Mouse (Mus musculus) thymus, postnatal 36 days (tissue): Measurements from ENCODE around the gene Serp2.
A peak's percentile ranks its signal among the peaks of the same experiment; 100 is the strongest.

ENCODE experiments used
- DNase-seq, 2 experiments: peaks; one replicate each; pipeline ENCODE4 v3.0.0; 2022; ENCODE audit warnings: mixed read lengths in 2 of 2

The Serp2 gene

DNA sequence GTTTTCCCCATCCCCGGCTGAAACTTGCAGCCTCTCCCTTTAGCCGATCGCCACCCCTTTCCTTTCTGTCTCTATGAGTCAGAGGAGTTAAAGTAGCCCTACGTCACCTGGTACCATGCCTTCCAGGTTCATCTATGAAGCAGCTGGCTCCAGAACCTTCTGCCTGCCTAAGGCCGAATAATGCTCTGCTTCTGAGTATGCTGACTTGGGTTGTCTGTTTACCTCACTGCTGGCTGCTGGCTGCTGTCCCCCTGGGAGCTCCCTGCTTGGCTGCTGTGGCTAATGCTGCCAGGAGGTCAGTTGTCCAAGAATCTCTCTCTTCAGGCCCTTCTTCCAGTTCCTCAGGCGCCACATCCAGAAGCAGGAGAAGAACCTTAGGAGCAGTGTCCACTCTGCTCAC lies 30.2 kb downstream of the Serp2 start:
- DNase-seq: no peak

DNA sequence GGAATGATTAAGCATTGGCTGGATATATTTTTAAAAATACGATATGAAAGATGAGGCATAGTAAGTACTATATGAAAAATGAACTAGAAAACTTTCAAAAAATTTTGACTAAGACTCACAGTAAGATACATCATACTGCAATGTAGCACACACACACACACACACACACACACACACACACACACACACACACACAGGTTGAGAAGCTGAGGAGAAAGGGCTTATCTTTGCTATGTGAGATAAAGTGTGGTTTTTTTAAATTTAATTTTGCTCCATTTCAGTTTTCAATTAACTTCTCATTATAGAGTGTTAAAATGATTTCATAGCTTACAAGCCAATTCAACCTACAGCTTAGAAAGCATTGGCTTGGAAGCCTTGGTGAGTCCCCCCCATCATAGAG lies 33.3 kb downstream of the Serp2 start:
- DNase-seq: no peak

DNA sequence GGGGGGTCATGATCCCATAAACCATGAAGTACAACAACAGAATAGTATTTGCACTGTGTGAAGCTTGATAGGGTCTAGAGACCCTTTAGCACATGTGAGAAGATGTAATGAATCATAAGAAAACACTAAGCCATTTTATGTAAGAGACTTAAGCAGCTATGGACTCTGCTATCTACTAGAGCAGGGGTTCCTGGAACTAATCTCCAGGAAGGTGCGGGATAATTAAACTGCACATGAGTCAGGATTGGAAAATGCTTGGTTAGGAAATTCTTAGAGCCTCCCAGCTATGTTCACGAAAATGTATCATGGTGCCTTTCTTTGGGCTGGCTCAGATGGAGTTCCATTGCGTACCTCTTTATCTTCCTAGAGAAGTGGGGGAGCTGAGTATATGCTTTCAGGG lies 35.4 kb downstream of the Serp2 start:
- DNase-seq: no peak

DNA sequence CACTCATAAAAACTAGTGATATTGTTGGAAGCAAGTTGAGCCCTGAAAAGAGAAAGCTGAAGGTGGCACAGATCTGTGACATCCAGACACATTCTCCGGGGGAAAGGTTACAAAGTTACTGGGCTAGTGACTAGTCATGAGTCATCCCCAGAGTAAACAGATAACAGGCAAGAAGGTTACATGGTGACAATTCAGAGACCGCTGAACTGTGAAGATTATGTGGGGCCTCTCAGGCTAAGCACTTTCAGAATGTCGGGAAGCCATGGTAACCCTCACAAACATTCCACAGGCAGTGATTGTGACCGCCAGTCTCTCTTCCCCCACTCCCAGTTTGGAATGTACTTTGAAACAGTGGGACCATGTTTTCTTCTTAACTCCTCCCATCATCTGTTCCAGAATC lies 36.1 kb downstream of the Serp2 start:
- no peak for DNase-seq

DNA sequence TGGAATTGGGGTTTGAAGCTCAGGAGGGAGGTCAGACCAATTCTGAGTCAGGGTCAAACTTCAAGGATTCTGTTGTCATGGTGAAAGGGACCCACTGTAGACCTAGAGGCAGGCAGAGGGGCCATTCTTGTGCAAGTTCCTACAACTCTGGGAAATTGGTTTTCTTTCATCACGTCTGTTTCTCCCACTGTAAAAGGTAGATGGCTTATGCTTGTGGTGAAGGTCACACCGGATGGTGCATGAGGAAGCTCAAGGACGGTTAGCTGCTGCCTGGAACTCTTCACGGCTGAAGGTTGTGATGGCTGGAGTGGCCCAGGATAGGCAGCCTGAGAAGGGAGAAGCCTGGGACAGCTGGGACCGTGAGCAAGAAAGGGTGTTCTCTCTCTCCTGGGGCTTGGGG lies 38.5 kb downstream of the Serp2 start:
- DNase-seq: no peak

DNA sequence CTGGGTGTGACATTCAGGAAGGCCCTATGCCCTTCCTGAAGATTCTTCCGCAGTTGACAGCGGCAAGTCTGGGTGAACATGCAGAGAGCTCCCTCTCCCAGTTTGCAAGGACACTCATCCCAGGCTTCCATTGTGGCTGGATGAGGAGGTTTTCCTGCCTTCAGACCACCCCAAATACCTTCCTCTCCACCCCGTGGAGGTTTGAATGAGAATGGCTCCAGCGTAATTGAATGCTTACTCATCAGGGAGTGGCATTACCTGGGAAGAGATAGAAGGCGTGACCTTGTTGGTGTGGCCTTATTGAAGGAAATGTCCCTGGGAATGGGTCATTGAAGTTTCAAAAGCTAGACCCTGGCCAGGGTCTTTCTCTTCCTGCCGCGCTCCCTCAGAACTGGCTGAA lies 41.1 kb downstream of the Serp2 start:
- DNase-seq: no peak

DNA sequence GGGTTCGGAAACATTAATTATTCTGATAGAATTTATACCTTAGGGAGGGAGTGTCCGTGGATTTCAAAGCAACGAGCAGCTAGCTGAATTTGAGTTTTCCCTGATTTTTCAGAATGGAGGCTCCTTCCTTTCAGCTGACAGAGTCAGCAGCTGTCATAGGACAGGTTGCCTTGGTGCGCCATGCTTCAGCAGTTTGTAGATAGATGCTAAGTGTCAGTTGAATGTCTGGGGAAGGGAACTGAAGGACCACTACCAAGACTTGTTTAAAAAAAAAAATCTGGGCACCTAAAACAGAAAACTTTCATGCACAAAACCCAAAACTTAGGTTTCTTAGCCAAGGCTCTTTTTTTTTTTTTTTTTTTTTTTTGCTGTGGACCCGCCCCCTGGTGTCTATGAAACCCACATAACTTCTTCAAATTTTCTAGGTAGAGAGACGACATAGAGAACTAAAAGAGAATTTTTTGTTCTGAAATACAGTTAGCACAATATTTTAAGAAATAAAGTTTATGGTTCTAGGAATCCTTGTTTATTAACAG lies 42.6 kb downstream of the Serp2 start:
- DNase-seq: no peak

DNA sequence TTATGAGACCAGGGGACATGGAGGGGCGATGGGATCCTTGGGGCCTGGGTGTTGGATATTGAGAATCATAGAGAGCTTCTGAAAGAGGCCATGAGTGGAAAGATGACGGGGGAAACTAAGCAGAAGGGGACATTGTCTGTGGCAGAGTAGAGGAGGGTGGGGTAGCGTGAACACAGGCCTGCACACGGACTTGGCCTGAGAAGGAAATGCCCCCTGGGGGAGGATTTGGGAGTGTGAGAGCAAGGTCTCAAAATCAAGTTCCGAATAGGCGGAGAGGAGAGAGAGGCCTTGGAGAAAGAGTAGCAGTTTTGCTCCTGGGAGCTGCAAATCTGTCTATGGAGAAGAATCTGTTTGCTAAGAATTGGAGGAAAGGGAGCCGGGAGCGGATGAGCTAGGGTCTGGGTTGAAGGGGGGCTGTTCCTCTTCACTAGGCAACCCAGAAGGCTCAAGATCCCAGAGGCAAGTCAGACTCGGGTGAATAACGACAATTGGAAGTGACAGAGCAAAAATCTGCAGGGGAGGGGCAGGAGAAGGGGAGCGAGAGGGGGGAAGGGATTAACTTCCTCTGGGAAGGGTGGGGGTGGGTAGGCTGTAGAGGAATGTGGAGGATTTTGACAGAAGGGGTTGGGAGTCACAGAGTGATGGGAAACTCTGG lies 43.2 kb downstream of the Serp2 start:
- no peak for DNase-seq

DNA sequence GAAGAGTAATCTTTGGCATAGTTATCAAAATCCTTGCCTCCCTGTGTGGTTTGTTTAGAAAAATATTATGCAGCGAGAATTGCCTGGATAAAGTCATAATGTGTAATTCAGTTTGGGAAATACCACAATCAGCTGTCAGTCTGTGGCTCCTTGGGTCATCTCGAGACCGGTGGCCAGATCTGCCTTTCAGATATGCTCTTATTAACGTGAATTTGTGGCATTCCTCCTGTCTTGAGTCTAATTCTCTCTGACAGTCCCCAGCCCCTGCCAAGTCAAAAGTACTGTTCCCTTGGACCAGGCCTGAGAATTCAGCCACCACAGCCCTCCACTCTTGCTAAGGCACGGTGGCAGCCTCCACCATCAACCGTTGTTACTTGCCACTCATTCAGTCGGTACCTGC lies 44.7 kb downstream of the Serp2 start:
- DNase-seq: no peak

DNA sequence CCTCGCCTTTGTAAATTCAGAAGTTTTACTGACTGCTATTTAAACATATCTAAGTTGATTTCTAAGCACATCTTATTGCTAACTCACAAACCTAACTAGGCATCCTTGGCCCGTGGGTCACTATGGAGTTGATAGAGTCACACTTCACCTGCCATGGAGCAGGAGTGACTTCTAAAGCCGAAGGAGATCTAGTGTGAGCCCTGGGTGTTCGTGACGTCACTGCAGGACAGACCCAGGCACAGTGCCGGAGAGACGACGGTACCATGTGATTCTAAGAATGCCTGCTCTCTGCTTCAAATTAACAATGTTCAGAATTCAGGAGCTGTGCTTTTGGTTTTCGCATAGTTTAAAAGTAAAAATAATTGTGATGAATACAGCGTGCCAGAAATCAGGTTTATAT lies 48.0 kb downstream of the Serp2 start:
- no peak for DNase-seq

DNA sequence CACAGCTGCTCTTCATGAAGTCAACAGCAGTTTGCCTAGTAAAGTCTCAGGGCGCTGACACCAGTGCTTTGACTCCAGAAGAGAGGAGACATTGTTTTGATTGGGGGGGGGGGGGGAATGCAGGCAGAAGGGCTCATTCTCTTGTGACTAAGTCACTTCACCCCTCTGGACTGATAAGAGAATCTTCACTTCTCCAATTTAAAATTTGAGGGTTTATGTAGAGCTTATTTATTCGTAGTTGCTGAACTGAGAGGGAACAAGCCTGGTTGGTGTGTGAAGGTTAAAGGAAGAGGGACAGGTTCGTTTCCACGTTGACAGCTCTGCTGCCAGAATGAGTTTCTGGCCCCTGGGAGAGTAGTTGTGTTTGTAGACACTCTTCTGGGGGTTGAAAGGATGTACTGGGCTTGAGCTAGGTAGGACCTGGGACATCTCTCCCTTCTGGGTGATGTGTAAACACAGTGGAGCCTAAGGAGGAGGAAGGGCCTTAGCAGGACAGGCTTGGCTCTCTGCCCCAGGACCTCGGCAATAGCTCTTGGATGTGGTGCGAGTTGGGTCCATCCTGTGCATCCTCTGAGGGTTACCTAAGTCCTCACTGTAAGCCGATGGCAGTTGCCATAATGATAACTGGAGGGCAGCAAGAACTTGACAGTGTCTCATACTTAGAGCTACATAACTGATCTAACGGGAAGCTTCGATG lies 48.7 kb downstream of the Serp2 start:
- DNase-seq: no peak

DNA sequence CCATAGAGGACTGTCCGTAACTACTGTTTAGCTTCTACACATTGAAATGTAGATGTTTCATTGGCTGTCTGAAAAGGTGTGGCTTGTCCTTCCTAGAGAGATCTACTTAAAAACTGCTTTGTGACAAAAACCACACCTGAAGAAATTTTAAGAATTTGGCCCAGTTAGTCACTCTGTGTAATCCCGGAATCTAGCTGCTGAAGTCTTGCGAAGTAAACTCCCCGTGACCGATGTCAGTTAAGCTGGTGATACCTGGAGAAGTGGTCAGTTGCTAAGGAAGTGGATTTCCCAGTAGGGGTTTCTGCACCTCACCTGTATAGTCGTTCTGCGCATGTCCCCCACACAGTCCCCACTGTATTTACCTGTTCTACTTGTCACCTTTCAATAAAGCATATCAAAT lies 49.3 kb downstream of the Serp2 start:
- no peak for DNase-seq

DNA sequence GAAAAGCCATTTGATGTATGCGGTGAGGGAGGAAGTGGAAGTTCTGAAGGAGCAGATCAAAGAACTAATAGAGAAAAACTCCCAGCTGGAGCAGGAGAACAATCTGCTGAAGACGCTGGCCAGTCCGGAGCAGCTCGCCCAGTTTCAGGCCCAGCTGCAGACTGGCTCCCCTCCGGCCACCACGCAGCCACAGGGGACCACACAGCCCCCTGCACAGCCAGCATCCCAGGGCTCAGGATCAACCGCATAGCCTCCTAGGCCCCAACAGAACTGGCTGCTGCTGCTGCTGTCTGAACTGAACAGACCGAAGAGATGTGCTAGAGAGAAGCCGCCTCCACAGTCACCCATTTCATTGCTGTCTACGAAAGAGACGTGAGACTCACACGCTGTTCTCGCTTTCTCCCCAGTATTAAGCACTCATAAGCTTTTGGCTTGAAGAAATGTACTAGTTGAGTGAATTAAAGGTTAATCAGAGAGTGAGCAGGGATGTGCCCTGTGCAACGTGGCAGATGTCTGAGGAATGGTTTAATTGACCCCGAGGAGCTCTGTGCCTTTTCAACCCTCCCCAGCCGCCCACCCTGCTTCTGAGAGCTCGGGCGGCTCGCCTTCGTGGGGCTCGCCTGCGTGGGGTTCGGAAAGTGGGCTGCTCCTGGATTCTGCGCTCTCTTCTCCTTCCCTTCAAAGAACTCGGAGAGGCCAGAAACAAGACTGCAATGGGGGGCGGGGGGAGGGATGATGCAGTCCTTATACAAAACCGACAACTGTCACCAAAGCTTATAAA lies 50.1 kb downstream of the Serp2 start:
- peak in 1 of 2 experiments; percentile 15 for DNase-seq

DNA sequence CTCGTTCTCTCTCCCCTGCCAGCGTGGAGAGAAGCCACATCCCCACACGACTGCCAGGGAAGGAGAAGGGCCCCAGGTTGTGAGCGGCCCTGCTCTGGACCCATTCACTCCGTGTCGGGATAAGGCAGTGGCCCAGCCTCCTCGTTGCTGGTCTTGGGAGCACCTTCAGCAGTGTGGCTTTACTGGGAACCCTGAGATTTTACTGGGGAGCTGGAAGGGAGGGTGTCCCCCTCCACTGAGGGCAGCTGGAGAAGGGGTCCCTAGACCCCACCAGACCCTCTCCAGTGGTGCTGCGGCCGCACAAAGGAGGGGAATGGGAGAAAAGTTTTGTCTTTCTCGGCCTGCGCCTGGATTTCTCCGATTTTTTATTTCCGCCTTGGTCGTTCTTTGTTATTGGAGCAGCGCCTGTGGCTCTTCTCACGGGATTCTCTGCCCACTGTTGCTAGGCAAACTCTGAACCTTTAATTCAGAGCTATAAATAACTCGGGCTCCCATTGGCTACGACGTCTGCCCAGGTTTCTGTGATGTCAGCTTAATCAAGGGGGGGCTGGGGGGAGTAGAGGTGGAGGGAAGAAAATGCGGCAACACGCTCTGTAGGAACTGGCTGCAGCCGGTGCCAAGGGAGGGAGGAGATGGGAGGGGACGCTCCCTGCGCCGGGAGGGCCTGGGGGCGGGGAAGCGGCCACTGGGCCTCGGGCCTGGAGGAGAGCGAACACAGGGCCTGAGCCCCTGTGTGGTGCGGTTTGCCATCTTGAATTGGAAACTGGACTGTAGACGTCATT lies 51.1 kb downstream of the Serp2 start:
- DNase-seq: peak; percentile 34 to 56

DNA sequence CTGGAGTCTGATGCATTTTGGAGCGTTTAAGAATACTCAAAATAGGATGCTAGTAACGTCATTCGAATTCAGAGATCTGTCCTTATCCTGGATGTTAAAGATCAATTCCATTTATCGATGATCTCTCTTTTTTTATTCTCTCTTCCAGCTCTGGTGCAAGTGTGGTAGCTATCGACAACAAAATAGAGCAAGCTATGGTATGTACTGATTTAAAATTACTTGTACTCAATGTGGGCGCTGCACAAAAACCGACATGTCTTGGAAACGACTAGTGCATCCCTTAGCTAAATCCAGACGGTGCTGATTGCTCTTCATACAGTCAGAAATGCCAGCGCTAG lies 51.6 kb downstream of the Serp2 start:
- no peak for DNase-seq

DNA sequence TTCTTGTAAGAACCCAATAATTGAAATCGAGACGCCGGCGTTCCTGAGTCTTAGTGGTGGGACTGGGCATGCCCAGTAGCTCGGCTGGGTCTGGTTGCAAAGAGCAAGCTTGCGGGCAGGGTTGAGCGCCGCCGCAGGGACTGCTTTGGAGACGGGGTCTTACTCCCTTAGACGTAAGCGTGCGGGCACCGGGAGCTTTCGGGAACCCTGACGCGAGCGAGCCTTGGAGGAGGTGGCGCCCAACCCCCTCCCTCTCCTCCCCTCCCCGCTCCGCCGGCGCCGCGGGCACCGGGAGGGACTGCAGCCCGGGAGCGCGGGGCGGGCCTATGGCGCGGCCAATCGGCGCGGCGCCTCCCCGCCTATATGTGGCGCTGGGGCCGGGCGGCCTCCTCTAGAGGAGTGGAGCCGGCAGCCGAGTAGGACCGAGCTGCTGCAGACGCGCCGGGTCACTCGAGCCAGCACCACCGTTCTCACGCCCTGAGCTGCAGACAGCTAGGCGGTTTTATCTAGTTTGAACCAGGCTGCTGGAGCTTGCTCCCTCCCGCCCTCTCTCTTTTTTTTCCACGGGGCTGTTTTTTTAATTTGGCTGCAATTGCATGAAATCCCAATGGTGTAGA lies 52.5 kb downstream of the Serp2 start:
- DNase-seq: peak; percentile 88 to 92

DNA sequence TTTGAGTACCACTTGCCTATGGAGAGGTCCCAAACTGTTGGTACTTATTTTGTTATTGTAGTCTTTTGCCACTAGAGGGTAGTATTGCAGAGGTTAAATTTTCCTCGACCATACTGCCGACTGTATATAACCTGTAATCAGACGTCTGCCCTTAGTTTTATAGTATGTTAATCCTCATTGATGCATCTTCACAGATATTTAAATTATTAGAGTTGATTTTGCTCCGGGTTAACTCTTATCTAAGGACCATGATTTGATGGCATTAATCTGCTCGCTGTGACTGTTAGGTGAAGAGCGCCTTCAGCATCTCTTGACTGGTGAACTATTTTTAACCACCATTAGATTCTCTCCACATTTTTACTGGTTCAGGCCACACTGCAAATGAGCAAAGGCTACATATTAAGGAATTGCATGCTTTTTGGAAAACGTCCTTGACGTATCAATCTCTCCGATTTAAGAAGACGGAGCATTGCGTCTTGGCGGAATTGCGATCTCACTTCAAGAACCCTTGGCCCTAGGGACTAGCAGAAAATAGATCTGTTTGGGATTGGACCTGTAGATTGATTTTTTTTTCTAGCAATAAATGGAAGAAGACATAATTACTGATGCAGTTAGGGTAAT lies 53.3 kb downstream of the Serp2 start:
- DNase-seq: no peak

DNA sequence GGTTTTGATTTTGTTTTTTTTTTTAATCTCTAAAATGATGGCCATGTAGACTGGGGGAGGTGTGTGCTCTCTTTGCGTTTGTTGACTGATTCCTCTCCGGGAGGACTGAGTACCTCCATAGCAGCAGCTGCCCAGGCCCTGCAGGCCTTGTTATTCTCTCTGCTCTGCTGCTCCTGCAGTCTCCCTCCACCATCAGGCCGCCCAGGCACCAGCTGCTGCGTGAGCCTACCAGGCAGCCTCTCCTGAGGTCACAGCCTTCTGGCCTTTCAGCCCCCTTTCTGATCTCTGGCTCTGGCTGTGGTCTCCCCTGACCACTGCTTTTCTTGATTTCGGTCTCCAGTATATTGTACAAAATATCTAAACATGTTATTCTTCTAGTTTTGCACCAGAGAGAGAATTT lies 56.7 kb downstream of the Serp2 start:
- DNase-seq: no peak

DNA sequence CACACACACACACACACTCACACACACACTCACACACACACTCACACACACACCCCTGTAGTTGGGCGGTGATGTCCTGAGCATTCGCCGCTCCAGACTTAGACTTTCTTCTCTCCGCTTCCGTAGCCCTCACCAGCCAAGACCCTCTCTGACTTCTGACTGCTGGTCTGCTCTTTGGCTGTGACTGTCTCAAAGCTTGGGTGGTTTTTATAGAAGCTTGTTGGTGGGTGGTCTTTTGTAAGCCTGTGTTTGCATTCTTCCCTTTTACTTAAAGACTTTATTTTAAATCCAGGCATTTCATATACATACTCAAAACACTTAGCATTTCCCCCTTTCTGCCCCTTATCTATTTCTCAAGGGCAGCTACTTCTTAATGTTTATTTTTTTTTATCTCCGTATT lies 57.2 kb downstream of the Serp2 start:
- no peak for DNase-seq

DNA sequence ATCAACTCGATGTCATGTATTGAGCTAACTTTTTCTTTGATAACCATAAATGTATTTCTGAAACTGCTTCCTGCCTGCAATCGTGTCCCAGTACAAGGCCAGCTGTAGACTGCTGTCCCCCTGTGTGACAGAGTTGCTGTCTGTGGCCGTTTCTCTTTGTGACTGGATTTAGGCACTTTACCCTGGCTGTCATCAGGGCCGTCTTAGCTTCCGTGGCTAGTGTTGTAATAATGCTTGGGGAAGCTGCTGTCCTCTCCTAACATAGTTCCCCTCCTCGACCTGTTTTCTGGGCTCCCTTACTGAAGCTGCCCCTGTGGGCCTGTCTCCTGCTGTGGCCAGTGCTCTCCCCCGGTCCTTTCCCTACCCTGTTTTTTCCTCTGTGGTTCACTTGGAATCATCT lies 58.5 kb downstream of the Serp2 start:
- no peak for DNase-seq

DNA sequence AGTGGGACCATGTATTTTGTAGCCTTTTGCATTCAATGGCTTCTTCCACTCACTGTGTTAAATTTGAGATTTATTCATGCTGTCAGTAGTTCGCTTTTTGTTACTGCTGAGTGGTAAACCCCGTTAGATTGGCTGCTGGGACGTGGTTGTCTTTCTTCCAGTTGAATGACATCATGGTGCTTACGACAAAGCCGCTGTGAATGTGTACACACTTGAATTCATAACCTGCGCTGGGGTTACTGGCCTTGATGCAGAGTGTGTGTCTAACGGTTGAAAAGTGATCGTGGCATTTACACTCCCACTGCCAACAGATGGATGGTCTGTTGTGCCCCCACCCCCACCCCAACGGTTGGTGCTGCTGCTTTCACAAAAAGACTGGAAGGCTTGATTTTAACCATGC lies 59.5 kb downstream of the Serp2 start:
- DNase-seq: no peak

DNA sequence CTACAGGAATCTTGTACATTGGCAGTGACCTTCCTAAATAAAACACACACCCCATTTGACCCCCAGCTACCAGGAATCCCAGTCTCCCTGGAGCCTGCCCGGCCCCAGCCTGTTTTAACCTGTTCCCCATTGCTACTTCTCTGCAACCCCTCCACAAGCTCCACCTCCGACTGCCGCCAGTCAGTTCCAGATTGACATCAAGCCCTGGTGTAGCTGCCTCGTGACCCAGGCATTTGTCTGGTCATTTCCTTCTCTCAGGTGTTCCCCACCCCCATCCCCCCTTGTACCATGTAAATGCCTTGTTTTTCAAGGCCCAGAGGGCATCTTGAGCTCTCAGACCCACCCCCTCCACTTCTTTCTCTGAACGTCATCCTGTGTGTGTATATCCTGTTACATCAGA lies 61.7 kb downstream of the Serp2 start:
- no peak for DNase-seq
